Mouse (Mus musculus) ovary, adult 18-20 months (tissue): Measurements from ENCODE around the gene Acox1.

Source experiments
- DNase-seq: peaks from one replicate; pipeline ENCODE4 v3.0.0; 2022; ENCODE audit warnings: low spot score, mixed read lengths

The Acox1 gene

DNA sequence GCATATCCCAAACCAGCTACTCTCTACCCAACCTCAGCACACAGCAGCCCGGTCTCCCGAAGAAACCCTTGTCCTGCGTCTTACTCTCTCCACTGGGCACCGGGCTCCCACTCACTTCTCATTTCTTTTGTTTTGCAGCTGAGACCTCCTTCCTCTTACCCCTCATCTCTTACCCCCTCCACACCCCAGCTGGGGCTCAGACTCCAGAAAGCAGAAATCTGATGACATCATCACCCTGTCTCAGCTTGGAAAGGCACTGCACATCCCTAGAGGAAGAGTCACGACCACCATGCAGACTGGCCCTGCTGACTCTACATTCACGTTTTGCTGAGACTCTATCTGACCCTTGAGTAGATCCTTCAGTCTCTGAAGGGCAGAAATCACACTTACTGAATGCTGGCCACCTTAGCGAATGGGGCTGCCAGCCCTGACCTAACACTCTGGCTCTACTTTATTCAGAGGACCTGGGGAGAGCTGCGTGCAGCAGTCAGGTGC is 68.8 kb downstream of the Acox1 start:
- DNase-seq = no peak

DNA sequence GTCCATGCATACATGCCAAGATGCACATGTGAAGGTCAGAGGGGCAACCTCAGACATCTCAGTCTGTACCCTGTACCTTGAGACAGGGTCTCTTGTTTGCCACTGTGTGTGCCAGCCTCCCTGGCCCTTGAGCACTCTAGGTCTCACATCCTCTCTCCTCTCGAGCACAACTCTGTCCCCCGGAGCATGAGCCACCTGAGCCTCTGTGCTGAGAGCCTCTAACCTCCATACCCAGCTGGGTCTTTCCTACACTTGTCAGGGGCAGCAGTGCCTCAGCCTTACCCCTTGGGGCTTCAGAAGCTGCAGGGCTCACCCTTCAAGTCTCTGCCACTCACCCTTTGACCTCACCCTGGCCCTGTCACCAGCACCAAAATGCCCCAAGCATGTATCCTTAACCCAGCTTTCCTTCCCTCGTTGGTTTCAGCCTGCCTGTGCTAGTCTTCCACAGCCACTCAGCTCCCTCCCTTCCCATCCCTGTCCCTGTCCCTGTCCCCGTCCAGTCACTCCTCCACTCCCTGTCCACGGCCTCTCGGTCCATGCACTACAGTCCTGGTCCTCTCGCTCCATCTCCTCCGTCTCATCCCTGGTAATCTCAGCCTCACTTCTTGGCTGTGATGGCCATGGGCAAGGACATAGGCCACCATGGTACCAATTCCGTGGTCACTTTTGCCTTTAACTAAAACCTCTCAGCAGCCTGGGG is 69.6 kb downstream of the Acox1 start:
- no peak for DNase-seq

DNA sequence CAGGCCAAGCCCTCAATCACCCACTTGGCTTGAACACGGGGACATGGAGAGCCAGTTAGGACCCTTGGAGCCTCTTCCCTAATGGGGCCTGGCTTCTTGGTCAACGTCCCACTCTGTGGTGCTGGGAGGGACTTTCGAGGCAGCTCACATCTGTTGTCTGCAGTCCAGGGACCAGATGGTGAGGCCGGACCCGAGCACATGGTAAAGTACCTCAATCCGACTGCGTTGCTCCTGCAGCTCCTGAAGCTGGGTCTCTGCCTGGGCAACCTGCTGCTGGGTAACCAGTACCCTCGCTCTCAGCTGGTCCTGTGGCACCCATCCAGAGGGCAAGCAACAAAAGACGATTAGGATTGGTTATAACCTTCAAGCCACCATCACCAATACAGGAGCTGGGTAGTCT is 70.9 kb downstream of the Acox1 start:
- DNase-seq = no peak

DNA sequence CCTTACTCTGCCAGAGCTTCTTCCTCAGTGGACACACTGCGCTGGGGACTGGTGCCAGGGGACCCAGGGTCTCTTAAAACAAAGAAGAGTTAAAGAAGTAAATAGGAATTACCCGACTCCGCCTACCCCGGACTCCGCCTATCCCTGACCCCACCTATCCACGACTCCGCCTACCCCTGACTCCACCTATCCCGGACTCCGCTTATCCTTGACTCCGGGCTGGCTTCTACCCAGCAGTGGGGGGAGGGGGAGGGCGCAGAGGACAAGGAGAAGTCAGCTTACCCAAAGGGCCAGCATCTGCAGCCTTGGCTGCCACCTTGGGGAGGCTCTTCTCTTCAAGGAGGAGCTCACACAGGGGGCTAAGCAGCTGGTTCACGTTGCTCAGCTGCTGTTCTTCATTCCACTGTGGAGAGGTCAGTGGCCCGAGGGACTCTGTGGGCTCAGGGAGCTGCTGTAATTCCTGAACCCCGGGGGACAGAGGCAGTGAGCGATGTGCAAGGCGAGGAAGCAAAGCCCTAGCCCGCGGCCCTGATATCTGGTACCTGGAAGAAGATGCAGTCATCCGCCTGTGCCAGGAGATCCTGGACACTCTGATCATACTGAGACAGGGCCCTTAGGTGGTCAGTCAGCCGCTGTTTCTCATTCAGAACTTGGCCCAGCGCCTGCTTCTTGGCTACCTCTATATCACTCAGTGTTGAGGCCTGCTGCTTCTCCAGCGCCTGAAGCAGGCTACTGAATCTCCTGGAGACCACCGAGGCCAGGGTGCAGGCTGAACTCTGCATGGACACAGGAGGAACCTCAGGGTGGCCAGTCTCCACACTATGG is 71.5 kb downstream of the Acox1 start, which contains the start of gene Trim47:
Gene Trim47 (minus strand): TSS at position 55 of the 825 bp plus-strand sequence.
- DNase-seq = peak; percentile 85

DNA sequence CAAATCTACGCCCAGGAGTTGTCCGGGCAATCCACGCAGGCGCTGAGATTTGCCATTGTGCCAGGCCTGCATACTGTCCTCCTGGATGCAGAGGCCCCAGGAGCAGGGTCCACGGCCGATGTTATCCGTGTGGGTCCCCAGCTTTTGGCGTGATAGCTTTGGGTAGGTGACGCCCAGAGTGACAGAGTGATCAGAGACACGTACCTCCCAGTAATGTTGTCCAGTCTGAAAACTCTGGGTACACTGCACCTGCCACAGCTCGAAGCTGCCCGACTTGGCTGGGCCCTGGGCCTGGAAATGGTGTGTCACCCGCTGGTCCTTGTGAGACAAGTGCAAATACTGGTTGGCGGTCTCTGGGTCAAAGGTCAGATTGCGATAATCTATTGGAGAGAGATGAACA is 72.6 kb downstream of the Acox1 start:
- DNase-seq = no peak
